Mouse (Mus musculus): Measurements from ENCODE around the gene Sh3bp5. TPM values are rescaled to one million over a fixed set of nuclear protein-coding genes. Genes with fewer than 3 reads are reported as not detected.

The Sh3bp5 gene
- total and polyA plus RNA-seq, 3 experiments: 27.0 to 58.3 (median 51.0) TPM

- no peak overlapping the region for H3K27ac ChIP-seq
- H3K4me1 ChIP-seq (ENCODE audit: control insufficient read depth, insufficient read depth, low read length): peaks cover 3% of the 10 kb centered on the region; the same call in 1 of the 2 replicates
- no peaks in the 10 kb centered on the region for H3K27me3 ChIP-seq (ENCODE audit: control insufficient read depth, insufficient read depth, low read length)
- no peaks in the 10 kb centered on the region for H3K36me3 ChIP-seq (ENCODE audit: control insufficient read depth, insufficient read depth, low read length)
- 80% methylated on average over 12 of the region's 12 CpGs for WGBS
- H3K9ac ChIP-seq (ENCODE audit: low read depth, low read length): no peak overlapping the region
- DNase-seq: no peak
- no peak overlapping the region for H3K4me3 ChIP-seq
- no peaks in the 10 kb centered on the region for H3K79me2 ChIP-seq (replicated peaks; ENCODE audit: control insufficient read depth, insufficient read depth, low read length)
- intact Hi-C loops (cut with DNase I): no loop called here
- TF ChIP-seq EP300 (IDR thresholded peaks at IDR 0.05; ENCODE audit: insufficient read depth, low read depth, low read length) (no peak), POLR2A (IDR thresholded peaks at IDR 0.05; ENCODE audit: insufficient read depth, low read depth, low read length) (no peak), CTCF (IDR thresholded peaks at IDR 0.05) (no peak)
Measured at GRCm38 (mm10) chr14:31316613-31317012, 119.3 kb downstream of the Sh3bp5 start.

- 35% methylated on average over 3 of the region's 3 CpGs for WGBS
- TF ChIP-seq POLR2A (IDR thresholded peaks at IDR 0.05; ENCODE audit: insufficient read depth, low read depth, low read length): no peak
- no peak for TF ChIP-seq EP300 (IDR thresholded peaks at IDR 0.05; ENCODE audit: insufficient read depth, low read depth, low read length)
- TF ChIP-seq CTCF (IDR thresholded peaks at IDR 0.05): no peak
- Histone ChIP-seq H3K4me1 (ENCODE audit: control insufficient read depth, insufficient read depth, low read length) (peaks cover 3% of the 10 kb centered on the region; the same call in 1 of the 2 replicates), H3K4me3 (no peak overlapping the region), H3K36me3 (ENCODE audit: control insufficient read depth, insufficient read depth, low read length) (no peaks in the 10 kb centered on the region), H3K9ac (ENCODE audit: low read depth, low read length) (no peak overlapping the region), H3K79me2 (replicated peaks; ENCODE audit: control insufficient read depth, insufficient read depth, low read length) (no peaks in the 10 kb centered on the region), H3K27ac (no peak overlapping the region), H3K27me3 (ENCODE audit: control insufficient read depth, insufficient read depth, low read length) (no peaks in the 10 kb centered on the region)
- intact Hi-C loops (cut with DNase I): no loop called here
- no peak for DNase-seq
Measured at GRCm38 (mm10) chr14:31313192-31313591, 122.7 kb downstream of the Sh3bp5 start.

Other genes starting within 250 kb of the Sh3bp5 start
- 1,000 to 10,000 TPM; 5,084 to 5,508 TPM for gene Tnnc1, start 227.8 kb downstream of the Sh3bp5 start, total RNA-seq (2021)
- gene Tnnc1, start 227.8 kb downstream of the Sh3bp5 start, polyA plus RNA-seq (2012; rRNA removed): 4,851 and 5,939 TPM in 2 replicates
- 100 to 1,000 TPM; 123 to 129 TPM for gene Nisch, start 219.1 kb downstream of the Sh3bp5 start, total RNA-seq (2021)
- gene Nisch, start 219.1 kb downstream of the Sh3bp5 start, polyA plus RNA-seq (2012; rRNA removed): 187 and 223 TPM in 2 replicates
- gene Sema3g, start 218.2 kb downstream of the Sh3bp5 start, total RNA-seq (2021): 10 to 100 TPM; 15.0 to 15.1 TPM
- gene Sema3g, start 218.2 kb downstream of the Sh3bp5 start, polyA plus RNA-seq (2012; rRNA removed): 6.1 and 8.0 TPM in 2 replicates
- gene Phf7, start 184.8 kb downstream of the Sh3bp5 start, total RNA-seq (2021): 1 to 10 TPM; 2.9 to 3.6 TPM
- gene Phf7, start 184.8 kb downstream of the Sh3bp5 start, polyA plus RNA-seq (2012; rRNA removed): 3.1 and 5.7 TPM in 2 replicates
- 10 to 100 TPM; 39.6 to 49.1 TPM for gene Bap1, start 184.6 kb downstream of the Sh3bp5 start, total RNA-seq (2021)
- 43.6 and 55.2 TPM in 2 replicates for gene Bap1, start 184.6 kb downstream of the Sh3bp5 start, polyA plus RNA-seq (2012; rRNA removed)
- under 1 TPM; 0.02 to 0.05 TPM for gene Dnah1, start 112.2 kb downstream of the Sh3bp5 start, total RNA-seq (2021)
- gene Dnah1, start 112.2 kb downstream of the Sh3bp5 start, polyA plus RNA-seq (2012; rRNA removed): 0.03 and 0.41 TPM in 2 replicates
- gene Capn7, start 99.4 kb downstream of the Sh3bp5 start, total RNA-seq (2021): 10 to 100 TPM; 29.6 to 32.5 TPM
- 15.3 and 30.1 TPM in 2 replicates for gene Capn7, start 99.4 kb downstream of the Sh3bp5 start, polyA plus RNA-seq (2012; rRNA removed)
- gene Eaf1, start 58.3 kb upstream of the Sh3bp5 start, total RNA-seq (2021): 10 to 100 TPM; 10.8 to 14.6 TPM
- gene Eaf1, start 58.3 kb upstream of the Sh3bp5 start, polyA plus RNA-seq (2012; rRNA removed): 11.2 and 12.2 TPM in 2 replicates
- 1 to 10 TPM; 9.5 to 9.9 TPM for gene Mettl6, start 59.0 kb upstream of the Sh3bp5 start, total RNA-seq (2021)
- gene Mettl6, start 59.0 kb upstream of the Sh3bp5 start, polyA plus RNA-seq (2012; rRNA removed): 4.2 and 7.2 TPM in 2 replicates
- gene Colq, start 155.3 kb upstream of the Sh3bp5 start, total RNA-seq (2021): 10 to 100 TPM; 10.0 to 11.3 TPM
- gene Colq, start 155.3 kb upstream of the Sh3bp5 start, polyA plus RNA-seq (2012; rRNA removed): 12.6 and 14.7 TPM in 2 replicates
- under 1 TPM; 0.66 to 0.86 TPM for gene Gm49387, start 204.8 kb upstream of the Sh3bp5 start, total RNA-seq (2021)
- 2.4 TPM in 1 of 2 replicates, not detected in the other for gene Gm49387, start 204.8 kb upstream of the Sh3bp5 start, polyA plus RNA-seq (2012; rRNA removed)
- gene Btd, start 204.9 kb upstream of the Sh3bp5 start, total RNA-seq (2021): 10 to 100 TPM; 10.7 to 10.8 TPM
- 19.1 and 29.1 TPM in 2 replicates for gene Btd, start 204.9 kb upstream of the Sh3bp5 start, polyA plus RNA-seq (2012; rRNA removed)
- gene Hacl1, start 205.2 kb upstream of the Sh3bp5 start, total RNA-seq (2021): 10 to 100 TPM in 1 of 2 experiments, 1 to 10 TPM in 1; 8.2 to 10.1 TPM
- 10.5 and 11.2 TPM in 2 replicates for gene Hacl1, start 205.2 kb upstream of the Sh3bp5 start, polyA plus RNA-seq (2012; rRNA removed)

All from heart, adult 2 months (tissue).